Mouse (Mus musculus) lung, postnatal 0 days (tissue): Measurements from ENCODE around the gene Amigo2. TPM values are rescaled to one million over a fixed set of nuclear protein-coding genes. Genes with fewer than 3 reads are reported as not detected.

Experiments
- ATAC-seq: fragments of 200-750 bp; cut with Nextera tagmentation; 2 replicates; pipeline ENCODE4 v1.8.0; 2017; ENCODE audit warnings: moderate library complexity
- DNase-seq: peaks from one replicate; pipeline ENCODE4 v3.0.0-alpha.2; 2016; ENCODE audit warnings: low spot score
- H3K27ac ChIP-seq: fragments of 300-500 bp; sonication (generic); 2 replicates; pipeline ENCODE4 v1.5.1; 2014; ENCODE audit warnings: antibody characterized with exemption, mild to moderate bottlenecking, low read length, mixed read lengths
- H3K27me3 ChIP-seq: fragments of 300-500 bp; sonication (generic); replicated peaks from 2 replicates; pipeline ENCODE4 v1.6.1; 2014; ENCODE audit warnings: low read length, mixed read lengths; ENCODE audit not compliant: insufficient read depth
- H3K36me3 ChIP-seq: fragments of 300-500 bp; sonication (generic); 2 replicates; pipeline ENCODE4 v1.6.1; 2014; ENCODE audit warnings: low read length, mixed read lengths; ENCODE audit not compliant: insufficient read depth
- H3K4me1 ChIP-seq: fragments of 300-500 bp; sonication (generic); 2 replicates; pipeline ENCODE4 v1.6.1; 2014; ENCODE audit warnings: antibody characterized with exemption, low read depth, low read length, mixed read lengths; ENCODE audit not compliant: insufficient read depth
- H3K4me2 ChIP-seq: fragments of 300-500 bp; sonication (generic); replicated peaks from 2 replicates; pipeline ENCODE4 v1.6.1; 2014; ENCODE audit warnings: low read depth, mild to moderate bottlenecking, low read length, moderate library complexity, mixed read lengths
- H3K4me3 ChIP-seq: fragments of 300-500 bp; sonication (generic); 2 replicates; pipeline ENCODE4 v1.5.1; 2014; ENCODE audit warnings: low read depth, low read length
- H3K9ac ChIP-seq: fragments of 300-500 bp; sonication (generic); replicated peaks from 2 replicates; pipeline ENCODE4 v1.6.1; 2014; ENCODE audit warnings: low read depth, mild to moderate bottlenecking
- H3K9me3 ChIP-seq: fragments of 300-500 bp; sonication (generic); 2 replicates; pipeline ENCODE4 v1.6.1; 2016; ENCODE audit warnings: low read length, mixed read lengths
- CTCF ChIP-seq: IDR thresholded peaks from 2 replicates; pipeline ENCODE4 v1.5.1; 2016; ENCODE audit warnings: antibody characterized with exemption, mild to moderate bottlenecking
- EP300 ChIP-seq: IDR thresholded peaks from 2 replicates; pipeline ENCODE4 v1.6.1; 2016; ENCODE audit warnings: antibody characterized with exemption, mild to moderate bottlenecking, control low read depth
- WGBS: fragments of 180-500 bp; shearing (Covaris S2); extraction: QIAGEN DNeasy Blood & Tissue Kit; methylation state at CpG from one replicate; pipeline ENCODE4 v1.1.7; 2014; 5-methylcytosine and 5-hydroxymethylcytosine counted together
- polyA plus RNA-seq: library from polyadenylated mRNA; unstranded; fragments of >200 nt; fragmentation: Nextera tagmentation; extraction: Ambion mirVana; gene quantifications from 2 replicates; pipeline ENCODE4 v1.2.1, GENCODE M21; 2015

Amigo2 gene
- polyA plus RNA-seq, 1 experiment from 2014 or later = 12.3 TPM

- no peaks in the 10 kb centered on the region for H3K27me3 ChIP-seq
- H3K9ac ChIP-seq = no peak overlapping the region
- TF ChIP-seq EP300 = no peak
- TF ChIP-seq CTCF = peak; percentile 73
- DNase-seq = peak; percentile 82
- no peak overlapping the region for H3K4me2 ChIP-seq
- WGBS = 3% methylated on average over 1 of the region's 1 CpGs
- H3K27ac ChIP-seq = no peak overlapping the region
- ATAC-seq = 0 out of 2 replicates have a peak, but pooled peaks have one; percentile 16
- no peaks in the 10 kb centered on the region for H3K9me3 ChIP-seq
- no peak overlapping the region for H3K4me3 ChIP-seq
- no peaks in the 10 kb centered on the region for H3K4me1 ChIP-seq
- no peaks in the 10 kb centered on the region for H3K36me3 ChIP-seq
Measured at GRCm38 (mm10) chr15:97195628-97196027, 51.5 kb downstream of the Amigo2 start.

Other genes with a start within 250 kb of the Amigo2 start
- gene Slc38a4, start 191.3 kb downstream of the Amigo2 start, polyA plus RNA-seq = 15.6 and 23.9 TPM in 2 replicates
- 8.9 and 9.0 TPM in 2 replicates for gene Pced1b, start 180 bp downstream of the Amigo2 start, polyA plus RNA-seq